Mouse (Mus musculus) brain, embryonic 14.5 days (tissue): ENCODE results near the gene Trmt1.
"Not testable (repeated sequence)": the region's sequence is repeated elsewhere in the genome, so short reads cannot be mapped to it uniquely, and the experiment has no call there.

Experiments
- CTCF ChIP-seq: fragments of 200-500 bp; IDR thresholded peaks from 2 replicates; pipeline ENCODE4 v1.5.1; 2012; ENCODE audit warnings: inconsistent platforms, mild to moderate bottlenecking, moderate library complexity, borderline replicate concordance; ENCODE audit not compliant: insufficient read depth, insufficient read length; ENCODE audit errors: extremely low read depth
- POLR2A ChIP-seq: fragments of 200-500 bp; IDR thresholded peaks from 2 replicates; pipeline ENCODE4 v1.6.1; 2012; ENCODE audit warnings: mild to moderate bottlenecking, inconsistent platforms, borderline replicate concordance; ENCODE audit not compliant: poor library complexity, insufficient read depth, insufficient read length, severe bottlenecking; ENCODE audit errors: extremely low read depth

GRCm38 (mm10) chr8:84670295-84671006 lies 15.7 kb upstream of the Trmt1 start:
- TF ChIP-seq CTCF, POLR2A: not testable (repeated sequence)
